Mouse (Mus musculus) activated CD4-positive, CD25-positive, alpha-beta regulatory T cell (primary cell): Measurements from ENCODE around the gene Pim3. TPM values are rescaled to one million over a fixed set of nuclear protein-coding genes. Genes with fewer than 3 reads are reported as not detected.

Experiments
- polyA plus RNA-seq, 2 experiments: library from polyadenylated mRNA; unstranded; fragments of 100-300 nt; shearing (Covaris generic); gene quantifications; one replicate each; pipeline ENCODE4 v1.2.1; 2017

The Pim3 gene
- polyA plus RNA-seq, result 10 to 100 TPM; 19.5 to 25.8 TPM

GRCm38 (mm10) chr15:88861772-88862622 is at the start of gene Pim3:
TSS of gene Pim3 (plus strand) at chr15:88862186.

GRCm38 (mm10) chr15:88819026-88819905 is 42.7 kb upstream of the Pim3 start, which contains the start of the genes Alg12 and Creld2:
TSS of gene Alg12 (minus strand) at chr15:88819318.
TSS of gene Creld2 (plus strand) at chr15:88819646.

Other genes with a start within 250 kb of the Pim3 start
- gene Brd1, start 128.0 kb upstream of the Pim3 start, polyA plus RNA-seq, result 10 to 100 TPM; 38.9 to 47.6 TPM
- gene Zbed4, start 110.5 kb upstream of the Pim3 start, polyA plus RNA-seq, result 1 to 10 TPM; 4.9 to 5.3 TPM
- 10 to 100 TPM; 13.9 to 16.0 TPM for gene Alg12, start 42.9 kb upstream of the Pim3 start, polyA plus RNA-seq
- gene Creld2, start 42.5 kb upstream of the Pim3 start, polyA plus RNA-seq, result 10 to 100 TPM; 40.9 to 52.9 TPM
- not detected for gene Ttll8, start 92.2 kb downstream of the Pim3 start, polyA plus RNA-seq
- gene Mlc1, start 116.8 kb downstream of the Pim3 start, polyA plus RNA-seq, result not detected
- under 1 TPM in 1 of 2 experiments, not detected in 1; 0.52 TPM for gene Mov10l1, start 120.7 kb downstream of the Pim3 start, polyA plus RNA-seq
- gene Panx2, start 197.5 kb downstream of the Pim3 start, polyA plus RNA-seq, result under 1 TPM in 1 of 2 experiments, not detected in 1; 0.31 TPM
- 10 to 100 TPM; 64.8 to 70.6 TPM for gene Trabd, start 212.9 kb downstream of the Pim3 start, polyA plus RNA-seq
- 10 to 100 TPM; 34.8 to 38.1 TPM for gene Selenoo, start 226.9 kb downstream of the Pim3 start, polyA plus RNA-seq